Mouse (Mus musculus) adrenal gland, adult (tissue): ENCODE results near the gene Slc45a3.

Experiments used
- DNase-seq, 2 experiments: peaks; one replicate each; pipeline ENCODE4 v3.0.0; 2022 to 2023; ENCODE audit warnings: low spot score in 1 of 2; ENCODE audit not compliant: inconsistent age in 2 of 2

Gene Slc45a3

GRCm38 (mm10) chr1:131962606-131963084 lies at the start of gene Slc45a3:
Gene Slc45a3 (plus strand): TSS chr1:131962967.
- DNase-seq = peak; percentile 75 to 87

GRCm38 (mm10) chr1:131917634-131918033 lies 45.1 kb upstream of the Slc45a3 start:
- DNase-seq = peak; percentile 34 to 65

- peak in 1 of 2 experiments; percentile 20 for DNase-seq
Observed at GRCm38 (mm10) chr1:131919052-131919451, 43.7 kb upstream of the Slc45a3 start.

- no peak for DNase-seq
Observed at GRCm38 (mm10) chr1:131922100-131922499, 40.7 kb upstream of the Slc45a3 start.

- no peak for DNase-seq
Observed at GRCm38 (mm10) chr1:131933471-131933870, 29.3 kb upstream of the Slc45a3 start.

GRCm38 (mm10) chr1:131937659-131938305 lies 25.0 kb upstream of the Slc45a3 start:
- peak; percentile 71 to 91 for DNase-seq

- no peak for DNase-seq
Observed at GRCm38 (mm10) chr1:131938811-131939210, 24.0 kb upstream of the Slc45a3 start.

- no peak for DNase-seq
Observed at GRCm38 (mm10) chr1:131940711-131941244, 22.0 kb upstream of the Slc45a3 start.

- no peak for DNase-seq
Observed at GRCm38 (mm10) chr1:131941501-131941900, 21.3 kb upstream of the Slc45a3 start.

- peak; percentile 72 to 76 for DNase-seq
Observed at GRCm38 (mm10) chr1:131942621-131943590, 19.9 kb upstream of the Slc45a3 start.

GRCm38 (mm10) chr1:131945674-131946440 lies 16.9 kb upstream of the Slc45a3 start:
- DNase-seq = no peak

GRCm38 (mm10) chr1:131946462-131947215 lies 16.1 kb upstream of the Slc45a3 start:
- DNase-seq = peak in 1 of 2 experiments; percentile 63

GRCm38 (mm10) chr1:131947997-131948525 lies 14.7 kb upstream of the Slc45a3 start:
- DNase-seq = no peak

- no peak for DNase-seq
Observed at GRCm38 (mm10) chr1:131954242-131954865, 8.4 kb upstream of the Slc45a3 start.

GRCm38 (mm10) chr1:131955131-131955757 lies 7.5 kb upstream of the Slc45a3 start:
- DNase-seq = no peak

GRCm38 (mm10) chr1:131957416-131957815 lies 5.4 kb upstream of the Slc45a3 start:
- DNase-seq = no peak

GRCm38 (mm10) chr1:131961004-131961403 lies 1.8 kb upstream of the Slc45a3 start:
- DNase-seq = no peak

GRCm38 (mm10) chr1:131963085-131963951 lies 551 bp downstream of the Slc45a3 start:
- DNase-seq = peak; percentile 75 to 89
